Mouse (Mus musculus) midbrain, embryonic 13.5 days (tissue): ENCODE measurements at regions not wholly inside any gene's neighbourhood (a gene's known extent, or its start where the extent isn't known, plus 50 kb on each side); places are given as distances from the start of the nearest gene placed in this dataset.

ENCODE experiments used
- ATAC-seq: fragments of 200-750 bp; cut with Nextera tagmentation; 2 replicates; pipeline ENCODE4 v1.8.0; 2017; ENCODE audit warnings: mild to moderate bottlenecking, moderate TSS enrichment, moderate library complexity
- H3K27ac ChIP-seq: fragments of 300-500 bp; sonication (generic); 2 replicates; pipeline ENCODE4 v1.5.1; 2015; ENCODE audit warnings: inconsistent platforms, mild to moderate bottlenecking, moderate library complexity
- H3K27me3 ChIP-seq: fragments of 300-500 bp; sonication (generic); 2 replicates; pipeline ENCODE4 v1.6.1; 2015; ENCODE audit warnings: mild to moderate bottlenecking, inconsistent platforms
- H3K36me3 ChIP-seq: fragments of 300-500 bp; sonication (generic); 2 replicates; pipeline ENCODE4 v1.6.1; 2015; ENCODE audit warnings: mild to moderate bottlenecking, inconsistent platforms
- H3K4me1 ChIP-seq: fragments of 300-500 bp; sonication (generic); replicated peaks from 2 replicates; pipeline ENCODE4 v1.6.1; 2015; ENCODE audit warnings: inconsistent platforms
- H3K4me2 ChIP-seq: fragments of 300-500 bp; sonication (generic); replicated peaks from 2 replicates; pipeline ENCODE4 v1.6.1; 2015; ENCODE audit warnings: moderate library complexity, mild to moderate bottlenecking, inconsistent platforms
- H3K4me3 ChIP-seq: fragments of 300-500 bp; sonication (generic); replicated peaks from 2 replicates; pipeline ENCODE4 v1.5.1; 2015; ENCODE audit warnings: mild to moderate bottlenecking, inconsistent platforms
- H3K9ac ChIP-seq: fragments of 300-500 bp; sonication (generic); replicated peaks from 2 replicates; pipeline ENCODE4 v1.6.1; 2015; ENCODE audit warnings: mild to moderate bottlenecking, inconsistent platforms
- H3K9me3 ChIP-seq: fragments of 300-500 bp; sonication (generic); 2 replicates; pipeline ENCODE4 v1.6.1; 2016; ENCODE audit warnings: mild to moderate bottlenecking, inconsistent platforms
- WGBS: fragments of 180-500 bp; shearing (Covaris S2); methylation state at CpG from one replicate; pipeline ENCODE4 v1.1.7; 2015; 5-methylcytosine and 5-hydroxymethylcytosine counted together

- WGBS, result 43% methylated on average over 8 of the region's 8 CpGs
- no peaks in the 10 kb centered on the region for H3K36me3 ChIP-seq
- no peaks in the 10 kb centered on the region for H3K4me1 ChIP-seq
- H3K9ac ChIP-seq, result no peak overlapping the region
- no peak overlapping the region for H3K4me2 ChIP-seq
- peak; percentile 94 for ATAC-seq
- peaks cover 4% of the 10 kb centered on the region for H3K9me3 ChIP-seq
- H3K27me3 ChIP-seq, result no peaks in the 10 kb centered on the region
- H3K4me3 ChIP-seq, result no peak overlapping the region
- H3K27ac ChIP-seq, result no peak overlapping the region
These were observed 295.5 kb upstream of the Mctp2 start for GRCm38 (mm10) chr7:72601933-72602332.

GRCm38 (mm10) chr7:72609791-72610190 is 303.4 kb upstream of the Mctp2 start:
- H3K27ac ChIP-seq, result no peak overlapping the region
- no peak overlapping the region for H3K4me3 ChIP-seq
- WGBS, result 92% methylated on average over 3 of the region's 3 CpGs
- H3K36me3 ChIP-seq, result no peaks in the 10 kb centered on the region
- no peak overlapping the region for H3K9ac ChIP-seq
- H3K9me3 ChIP-seq, result no peaks in the 10 kb centered on the region
- no peaks in the 10 kb centered on the region for H3K27me3 ChIP-seq
- no peak for ATAC-seq
- no peaks in the 10 kb centered on the region for H3K4me1 ChIP-seq
- H3K4me2 ChIP-seq, result no peak overlapping the region

GRCm38 (mm10) chr7:72615232-72615631 is 308.8 kb upstream of the Mctp2 start:
- no peak overlapping the region for H3K9ac ChIP-seq
- H3K4me1 ChIP-seq, result no peaks in the 10 kb centered on the region
- H3K4me3 ChIP-seq, result no peak overlapping the region
- 81% methylated on average over 4 of the region's 4 CpGs for WGBS
- no peaks in the 10 kb centered on the region for H3K36me3 ChIP-seq
- ATAC-seq, result no peak
- no peaks in the 10 kb centered on the region for H3K27me3 ChIP-seq
- H3K27ac ChIP-seq, result no peak overlapping the region
- no peak overlapping the region for H3K4me2 ChIP-seq
- H3K9me3 ChIP-seq, result no peaks in the 10 kb centered on the region

DNA sequence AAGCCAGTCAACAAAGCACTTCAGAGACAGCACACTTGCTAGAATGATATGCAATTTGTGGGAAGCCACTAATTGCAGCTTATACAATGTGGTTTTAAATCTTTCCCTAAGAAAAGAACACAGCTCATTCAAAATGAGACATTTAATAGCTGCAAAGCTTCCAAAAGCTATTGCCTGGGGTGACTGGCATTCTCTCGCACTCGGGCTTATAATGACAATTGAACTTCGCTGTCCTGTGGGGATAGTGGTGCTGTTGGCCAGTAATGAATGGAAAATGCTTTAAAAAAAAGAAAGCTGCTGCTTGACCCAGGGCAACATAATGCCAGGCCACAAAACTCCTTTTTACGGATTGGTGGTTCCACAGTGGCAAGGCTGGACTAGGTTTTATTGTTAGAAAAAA is 321.0 kb upstream of the Mctp2 start:
- peaks cover 8% of the 10 kb centered on the region; the same call in 1 of the 2 replicates for H3K4me1 ChIP-seq
- no peaks in the 10 kb centered on the region for H3K27me3 ChIP-seq
- no peak overlapping the region for H3K4me3 ChIP-seq
- H3K27ac ChIP-seq, result no peak overlapping the region; the same call in 1 of the 2 replicates
- H3K4me2 ChIP-seq, result no peak overlapping the region
- no peak overlapping the region for H3K9ac ChIP-seq
- peaks cover 6% of the 10 kb centered on the region; the same call in 1 of the 2 replicates for H3K9me3 ChIP-seq
- WGBS, result 43% methylated on average over 4 of the region's 4 CpGs
- ATAC-seq, result no peak
- no peaks in the 10 kb centered on the region for H3K36me3 ChIP-seq

DNA sequence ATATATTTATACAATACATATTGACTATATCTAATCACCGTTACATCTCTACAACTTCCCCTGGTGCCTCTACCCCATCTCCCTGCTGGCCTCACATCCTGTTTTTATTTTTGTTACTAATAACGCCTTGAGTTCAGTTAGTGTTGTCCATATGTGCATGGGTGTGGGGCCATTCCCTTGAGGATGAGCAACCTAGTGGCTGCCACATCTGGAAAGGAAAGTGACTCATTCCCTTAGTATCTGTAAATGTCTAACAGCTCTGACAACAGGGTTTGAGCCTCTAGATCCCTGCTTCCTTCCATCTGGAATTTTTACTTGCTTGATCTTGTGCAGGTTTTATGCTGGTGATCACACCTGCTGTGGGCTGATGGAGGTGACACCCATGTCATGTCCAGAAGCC is 333.2 kb upstream of the Mctp2 start:
- H3K36me3 ChIP-seq, result no peaks in the 10 kb centered on the region
- H3K27ac ChIP-seq, result no peak overlapping the region
- 90% methylated on average over 2 of the region's 2 CpGs for WGBS
- no peaks in the 10 kb centered on the region for H3K27me3 ChIP-seq
- no peak overlapping the region for H3K4me3 ChIP-seq
- no peak overlapping the region for H3K4me2 ChIP-seq
- H3K9me3 ChIP-seq, result no peaks in the 10 kb centered on the region
- H3K9ac ChIP-seq, result no peak overlapping the region
- no peak for ATAC-seq
- no peaks in the 10 kb centered on the region for H3K4me1 ChIP-seq

GRCm38 (mm10) chr7:72675018-72675417 is 368.6 kb upstream of the Mctp2 start:
- H3K27ac ChIP-seq, result no peak overlapping the region
- 69% methylated on average over 6 of the region's 6 CpGs for WGBS
- no peaks in the 10 kb centered on the region for H3K9me3 ChIP-seq
- H3K27me3 ChIP-seq, result no peaks in the 10 kb centered on the region
- peaks cover 3% of the 10 kb centered on the region; the same call in 1 of the 2 replicates for H3K4me1 ChIP-seq
- no peak for ATAC-seq
- H3K4me3 ChIP-seq, result no peak overlapping the region
- no peak overlapping the region for H3K4me2 ChIP-seq
- H3K36me3 ChIP-seq, result no peaks in the 10 kb centered on the region
- H3K9ac ChIP-seq, result no peak overlapping the region

- no peak overlapping the region for H3K4me2 ChIP-seq
- 62% methylated on average over 2 of the region's 2 CpGs for WGBS
- no peaks in the 10 kb centered on the region for H3K36me3 ChIP-seq
- H3K27ac ChIP-seq, result no peak overlapping the region
- 0 out of 2 replicates have a peak, but pooled peaks cover 13% of the 10 kb centered on the region for H3K4me1 ChIP-seq
- no peak overlapping the region for H3K9ac ChIP-seq
- no peak for ATAC-seq
- H3K4me3 ChIP-seq, result no peak overlapping the region
- no peaks in the 10 kb centered on the region for H3K9me3 ChIP-seq
- H3K27me3 ChIP-seq, result no peaks in the 10 kb centered on the region
These were observed 379.4 kb upstream of the Mctp2 start for GRCm38 (mm10) chr7:72685803-72686202.

GRCm38 (mm10) chr7:72687356-72687755 is 380.9 kb upstream of the Mctp2 start:
- Histone ChIP-seq H3K27ac (no peak overlapping the region), H3K9ac (no peak overlapping the region), H3K36me3 (no peaks in the 10 kb centered on the region), H3K4me1 (0 out of 2 replicates have a peak, but pooled peaks cover 13% of the 10 kb centered on the region), H3K9me3 (no peaks in the 10 kb centered on the region), H3K27me3 (no peaks in the 10 kb centered on the region), H3K4me2 (no peak overlapping the region), H3K4me3 (no peak overlapping the region)
- no peak for ATAC-seq
- 68% methylated on average over 4 of the region's 4 CpGs for WGBS

- Histone ChIP-seq H3K27me3 (no peaks in the 10 kb centered on the region), H3K4me1 (no peaks in the 10 kb centered on the region), H3K4me2 (no peak overlapping the region), H3K36me3 (no peaks in the 10 kb centered on the region), H3K27ac (no peak overlapping the region), H3K9ac (no peak overlapping the region), H3K9me3 (no peaks in the 10 kb centered on the region), H3K4me3 (no peak overlapping the region)
- WGBS, result 71% methylated on average over 3 of the region's 3 CpGs
- ATAC-seq, result no peak
These were observed 385.0 kb upstream of the Mctp2 start for GRCm38 (mm10) chr7:72691396-72691795.

- H3K9ac ChIP-seq, result no peak overlapping the region
- no peak overlapping the region for H3K4me3 ChIP-seq
- no peaks in the 10 kb centered on the region for H3K27me3 ChIP-seq
- no peak overlapping the region for H3K4me2 ChIP-seq
- no peaks in the 10 kb centered on the region for H3K9me3 ChIP-seq
- H3K4me1 ChIP-seq, result no peaks in the 10 kb centered on the region
- ATAC-seq, result no peak
- no peak overlapping the region for H3K27ac ChIP-seq
- 81% methylated on average over 9 of the region's 9 CpGs for WGBS
- H3K36me3 ChIP-seq, result no peaks in the 10 kb centered on the region
These were observed 385.5 kb upstream of the Mctp2 start for GRCm38 (mm10) chr7:72691859-72692258.

GRCm38 (mm10) chr7:72696736-72697135 is 390.3 kb upstream of the Mctp2 start:
- no peak overlapping the region for H3K4me2 ChIP-seq
- no peaks in the 10 kb centered on the region for H3K36me3 ChIP-seq
- no peak overlapping the region for H3K4me3 ChIP-seq
- no peaks in the 10 kb centered on the region for H3K4me1 ChIP-seq
- H3K9me3 ChIP-seq, result no peaks in the 10 kb centered on the region
- 86% methylated on average over 3 of the region's 3 CpGs for WGBS
- H3K9ac ChIP-seq, result no peak overlapping the region
- no peak for ATAC-seq
- no peaks in the 10 kb centered on the region for H3K27me3 ChIP-seq
- no peak overlapping the region for H3K27ac ChIP-seq

DNA sequence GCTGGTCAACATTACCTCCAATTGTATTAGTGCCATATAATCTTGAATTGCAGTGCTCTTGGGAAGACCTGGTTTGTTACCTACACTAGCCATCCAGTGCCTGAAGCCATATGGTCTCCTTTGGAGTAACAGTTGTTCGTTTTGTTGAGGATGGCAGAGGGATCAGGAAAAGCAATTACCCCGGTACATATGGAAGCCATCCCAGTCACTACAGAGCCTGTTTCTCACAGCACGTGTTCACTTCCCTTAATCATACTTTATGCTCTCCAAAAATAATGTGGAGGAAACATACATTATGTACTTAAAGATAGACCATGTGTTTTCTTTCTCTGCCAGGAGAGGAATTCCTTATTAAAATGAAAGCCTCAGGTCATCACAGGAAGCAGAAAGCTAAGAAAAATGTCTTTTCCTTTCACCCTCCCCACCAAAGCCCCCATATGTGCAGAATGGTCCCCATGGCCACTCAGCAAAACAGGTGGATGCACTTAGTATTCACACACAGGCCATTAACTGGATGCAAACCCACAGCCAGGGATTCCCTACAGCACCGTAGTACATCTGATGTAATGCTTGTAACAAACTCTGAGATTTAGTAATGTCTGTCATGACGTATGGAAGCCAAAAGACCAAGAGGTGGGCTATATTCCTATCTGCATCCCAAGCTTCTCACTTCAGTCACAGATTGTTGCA is 397.4 kb upstream of the Mctp2 start:
- Histone ChIP-seq H3K9ac (no peak overlapping the region), H3K27me3 (no peaks in the 10 kb centered on the region), H3K4me2 (no peak overlapping the region), H3K27ac (no peak overlapping the region), H3K36me3 (no peaks in the 10 kb centered on the region), H3K4me3 (no peak overlapping the region), H3K9me3 (no peaks in the 10 kb centered on the region), H3K4me1 (no peaks in the 10 kb centered on the region)
- 91% methylated on average over 5 of the region's 5 CpGs for WGBS
- ATAC-seq, result no peak
